In genomic region chr17:26289475-26289874, GRCm38 (mm10) we compare ENCODE assay signal across 27 mouse cellular contexts.
"Had no signal": no experiment of that assay in that cellular context is flagged by ENCODE, and none has a peak within 500 bp of the region (broad histone marks: within the 10 kb centered on the region; RNA-seq: fewer than 3 reads in every experiment).

No protein-coding gene starts in this region.

- H3K4me3 ChIP-seq: embryonic facial prominence, embryonic 10.5 days; embryonic facial prominence, embryonic 12.5 days; embryonic facial prominence, embryonic 13.5 days; embryonic facial prominence, embryonic 15.5 days; erythroblast, embryonic 14.5 days; forebrain, embryonic 10.5 days; forebrain, embryonic 12.5 days; forebrain, embryonic 13.5 days; forebrain, embryonic 15.5 days; gastrocnemius, adult 2 months; heart, adult 2 months had no signal

- DNase-seq: cerebellum, adult 9-10 months; cerebellum, adult 9-11 months; cerebellum, postnatal 10 days; cerebellum, postnatal 14 days; cerebellum, postnatal 25 days; cerebellum, postnatal 36 days; embryo, embryonic 11 days; forebrain, postnatal 0 days; gastrocnemius, adult 2 months; gastrocnemius, postnatal 10 days; gastrocnemius, postnatal 14 days; gastrocnemius, postnatal 25 days; gastrocnemius, postnatal 36 days; heart, adult 11 months; heart, adult 18-20 months; heart, adult 2 months had no signal

- H3K4me2 ChIP-seq: embryonic facial prominence, embryonic 12.5 days; embryonic facial prominence, embryonic 13.5 days; embryonic facial prominence, embryonic 15.5 days; forebrain, embryonic 12.5 days; forebrain, embryonic 13.5 days; forebrain, embryonic 15.5 days had no signal

- H3K4me1 ChIP-seq: embryonic facial prominence, embryonic 10.5 days; embryonic facial prominence, embryonic 12.5 days; embryonic facial prominence, embryonic 13.5 days; embryonic facial prominence, embryonic 15.5 days; forebrain, embryonic 10.5 days; forebrain, embryonic 12.5 days; forebrain, embryonic 13.5 days; forebrain, embryonic 15.5 days had no signal

- ATAC-seq: forebrain, embryonic 13.5 days; forebrain, embryonic 14.5 days; forebrain, embryonic 15.5 days; forebrain, embryonic 16.5 days; forebrain, postnatal 0 days had no signal

- H3K9ac ChIP-seq: embryonic facial prominence, embryonic 12.5 days; embryonic facial prominence, embryonic 13.5 days; embryonic facial prominence, embryonic 15.5 days; forebrain, embryonic 12.5 days; forebrain, embryonic 13.5 days; forebrain, embryonic 15.5 days; forebrain, postnatal 0 days had no signal

- H3K27ac ChIP-seq: embryonic facial prominence, embryonic 10.5 days; embryonic facial prominence, embryonic 12.5 days; embryonic facial prominence, embryonic 13.5 days; embryonic facial prominence, embryonic 15.5 days; forebrain, embryonic 10.5 days; forebrain, embryonic 12.5 days; forebrain, embryonic 13.5 days; forebrain, embryonic 15.5 days; gastrocnemius, adult 2 months; heart, adult 2 months had no signal

- H3K27me3 ChIP-seq: embryonic facial prominence, embryonic 12.5 days; embryonic facial prominence, embryonic 13.5 days; embryonic facial prominence, embryonic 15.5 days; forebrain, embryonic 12.5 days; forebrain, embryonic 13.5 days; forebrain, embryonic 15.5 days had no signal
